Mouse (Mus musculus): ENCODE measurements around the gene Mgat5b. TPM values are rescaled to one million over a fixed set of nuclear protein-coding genes. Genes with fewer than 3 reads are reported as not detected.

Gene Mgat5b
- polyA plus RNA-seq, 2 experiments = not detected

- H3K9me3 ChIP-seq (ENCODE audit: control insufficient read depth, low read length) = no peaks in the 10 kb centered on the region
- DNase-seq (ENCODE audit: low read depth in 3 of 3, low spot score in 3 of 3) (no peak), ATAC-seq (ENCODE audit: insufficient read depth) (no peak)
- WGBS (ENCODE audit: insufficient replicate concordance) = 27% methylated on average over 9 of the region's 9 CpGs
- no peaks in the 10 kb centered on the region for H3K36me3 ChIP-seq (replicated peaks; ENCODE audit: control insufficient read depth, insufficient read depth, low read depth)
- no peak overlapping the region for H3K4me2 ChIP-seq (ENCODE audit: low read depth)
- no peaks in the 10 kb centered on the region for H3K27me3 ChIP-seq (ENCODE audit: control insufficient read depth, insufficient read depth, low read length)
- H3K9ac ChIP-seq (replicated peaks) = no peak overlapping the region
- TF ChIP-seq CTCF (IDR thresholded peaks at IDR 0.05; ENCODE audit: low read depth) = no peak
- TF ChIP-seq EP300 (IDR thresholded peaks at IDR 0.05; ENCODE audit: low read depth) = no peak
- no peaks in the 10 kb centered on the region for H3K4me1 ChIP-seq (replicated peaks; ENCODE audit: control insufficient read depth in 2 of 2, insufficient read depth in 2 of 2, low read length in 1 of 2)
- H3K27ac ChIP-seq = no peak overlapping the region
- no peak overlapping the region for H3K4me3 ChIP-seq (ENCODE audit: insufficient read depth in 1 of 2, low read depth in 2 of 2, low read length in 2 of 2)
Measured at GRCm38 (mm10) chr11:116949832-116950231, 31.2 kb downstream of the Mgat5b start.

- Histone ChIP-seq H3K9ac (replicated peaks) (no peak overlapping the region), H3K9me3 (ENCODE audit: control insufficient read depth, low read length) (no peaks in the 10 kb centered on the region), H3K27ac (no peak overlapping the region), H3K4me1 (replicated peaks; ENCODE audit: control insufficient read depth in 2 of 2, insufficient read depth in 2 of 2, low read length in 1 of 2) (no peaks in the 10 kb centered on the region), H3K4me3 (ENCODE audit: insufficient read depth in 1 of 2, low read depth in 2 of 2, low read length in 2 of 2) (no peak overlapping the region), H3K27me3 (ENCODE audit: control insufficient read depth, insufficient read depth, low read length) (no peaks in the 10 kb centered on the region), H3K4me2 (ENCODE audit: low read depth) (no peak overlapping the region), H3K36me3 (replicated peaks; ENCODE audit: control insufficient read depth, insufficient read depth, low read depth) (no peaks in the 10 kb centered on the region)
- DNase-seq (ENCODE audit: low read depth in 3 of 3, low spot score in 3 of 3) = no peak
- WGBS (ENCODE audit: insufficient replicate concordance) = 34% methylated on average over 1 of the region's 1 CpGs
- TF ChIP-seq CTCF (IDR thresholded peaks at IDR 0.05; ENCODE audit: low read depth) (no peak), EP300 (IDR thresholded peaks at IDR 0.05; ENCODE audit: low read depth) (no peak)
- ATAC-seq (ENCODE audit: insufficient read depth) = no peak
Measured at GRCm38 (mm10) chr11:116951429-116951828, 32.8 kb downstream of the Mgat5b start.

- no peak overlapping the region for H3K9ac ChIP-seq (replicated peaks)
- WGBS (ENCODE audit: insufficient replicate concordance) = 61% methylated on average over 23 of the region's 23 CpGs
- no peak overlapping the region for H3K4me3 ChIP-seq (ENCODE audit: insufficient read depth in 1 of 2, low read depth in 2 of 2, low read length in 2 of 2)
- no peak overlapping the region for H3K4me2 ChIP-seq (ENCODE audit: low read depth)
- DNase-seq (ENCODE audit: low read depth in 3 of 3, low spot score in 3 of 3) (no peak), ATAC-seq (ENCODE audit: insufficient read depth) (no peak)
- H3K9me3 ChIP-seq (ENCODE audit: control insufficient read depth, low read length) = no peaks in the 10 kb centered on the region
- no peaks in the 10 kb centered on the region for H3K36me3 ChIP-seq (replicated peaks; ENCODE audit: control insufficient read depth, insufficient read depth, low read depth)
- no peak for TF ChIP-seq CTCF (IDR thresholded peaks at IDR 0.05; ENCODE audit: low read depth)
- no peak for TF ChIP-seq EP300 (IDR thresholded peaks at IDR 0.05; ENCODE audit: low read depth)
- H3K27ac ChIP-seq = no peak overlapping the region
- H3K27me3 ChIP-seq (ENCODE audit: control insufficient read depth, insufficient read depth, low read length) = no peaks in the 10 kb centered on the region
- no peaks in the 10 kb centered on the region for H3K4me1 ChIP-seq (replicated peaks; ENCODE audit: control insufficient read depth in 2 of 2, insufficient read depth in 2 of 2, low read length in 1 of 2)
Measured at GRCm38 (mm10) chr11:116954231-116955118, 35.8 kb downstream of the Mgat5b start.

GRCm38 (mm10) chr11:116958601-116959000, 39.9 kb downstream of the Mgat5b start:
- Histone ChIP-seq H3K4me3 (ENCODE audit: insufficient read depth in 1 of 2, low read depth in 2 of 2, low read length in 2 of 2) (no peak overlapping the region), H3K9me3 (ENCODE audit: control insufficient read depth, low read length) (no peaks in the 10 kb centered on the region), H3K4me1 (replicated peaks; ENCODE audit: control insufficient read depth in 2 of 2, insufficient read depth in 2 of 2, low read length in 1 of 2) (no peaks in the 10 kb centered on the region), H3K36me3 (replicated peaks; ENCODE audit: control insufficient read depth, insufficient read depth, low read depth) (no peaks in the 10 kb centered on the region), H3K4me2 (ENCODE audit: low read depth) (no peak overlapping the region), H3K27ac (no peak overlapping the region), H3K27me3 (ENCODE audit: control insufficient read depth, insufficient read depth, low read length) (no peaks in the 10 kb centered on the region), H3K9ac (replicated peaks) (no peak overlapping the region)
- DNase-seq (ENCODE audit: low read depth in 3 of 3, low spot score in 3 of 3) (no peak), ATAC-seq (ENCODE audit: insufficient read depth) (no peak)
- TF ChIP-seq EP300 (IDR thresholded peaks at IDR 0.05; ENCODE audit: low read depth) (no peak), CTCF (IDR thresholded peaks at IDR 0.05; ENCODE audit: low read depth) (no peak)
- 34% methylated on average over 5 of the region's 5 CpGs for WGBS (ENCODE audit: insufficient replicate concordance)

- no peak for TF ChIP-seq CTCF (IDR thresholded peaks at IDR 0.05; ENCODE audit: low read depth)
- no peak for TF ChIP-seq EP300 (IDR thresholded peaks at IDR 0.05; ENCODE audit: low read depth)
- WGBS (ENCODE audit: insufficient replicate concordance) = 56% methylated on average over 7 of the region's 7 CpGs
Measured at GRCm38 (mm10) chr11:116965061-116965460, 46.4 kb downstream of the Mgat5b start.

More at GRCm38 (mm10) chr11:116965061-116965460, 46.4 kb downstream of the Mgat5b start:
- Histone ChIP-seq H3K4me2 (ENCODE audit: low read depth) (no peak overlapping the region), H3K27me3 (ENCODE audit: control insufficient read depth, insufficient read depth, low read length) (no peaks in the 10 kb centered on the region), H3K4me1 (replicated peaks; ENCODE audit: control insufficient read depth in 2 of 2, insufficient read depth in 2 of 2, low read length in 1 of 2) (no peaks in the 10 kb centered on the region), H3K36me3 (replicated peaks; ENCODE audit: control insufficient read depth, insufficient read depth, low read depth) (no peaks in the 10 kb centered on the region), H3K9me3 (ENCODE audit: control insufficient read depth, low read length) (no peaks in the 10 kb centered on the region), H3K4me3 (ENCODE audit: insufficient read depth in 1 of 2, low read depth in 2 of 2, low read length in 2 of 2) (no peak overlapping the region), H3K9ac (replicated peaks) (no peak overlapping the region), H3K27ac (no peak overlapping the region)
- no peak for ATAC-seq (ENCODE audit: insufficient read depth)
- DNase-seq (ENCODE audit: low read depth in 3 of 3, low spot score in 3 of 3) = no peak
